Mouse (Mus musculus) hindbrain, embryonic 10.5 days (tissue): ENCODE results near the gene Tmsb10. TPM values are rescaled to one million over a fixed set of nuclear protein-coding genes. Genes with fewer than 3 reads are reported as not detected.
A peak's percentile ranks its signal among the peaks of the same experiment; 100 is the strongest.

ENCODE experiments used
- DNase-seq: peaks from one replicate; pipeline ENCODE4 v3.0.0-alpha.2; 2017; ENCODE audit warnings: low spot score
- H3K27ac ChIP-seq: fragments of 300-500 bp; sonication (generic); 2 replicates; pipeline ENCODE4 v1.5.1; 2016; ENCODE audit warnings: mild to moderate bottlenecking, moderate library complexity
- H3K27me3 ChIP-seq: fragments of 300-500 bp; sonication (generic); 2 replicates; pipeline ENCODE4 v1.6.1; 2016; ENCODE audit warnings: mild to moderate bottlenecking; ENCODE audit not compliant: poor library complexity, insufficient read depth, severe bottlenecking
- H3K36me3 ChIP-seq: fragments of 300-500 bp; sonication (generic); 2 replicates; pipeline ENCODE4 v1.6.1; 2016; ENCODE audit warnings: mild to moderate bottlenecking, moderate library complexity
- H3K4me1 ChIP-seq: fragments of 300-500 bp; sonication (generic); replicated peaks from 2 replicates; pipeline ENCODE4 v1.6.1; 2016; ENCODE audit warnings: mild to moderate bottlenecking
- H3K4me3 ChIP-seq: fragments of 300-500 bp; sonication (generic); 2 replicates; pipeline ENCODE4 v1.5.1; 2016; ENCODE audit warnings: mild to moderate bottlenecking, moderate library complexity
- H3K9me3 ChIP-seq: fragments of 300-500 bp; sonication (generic); 2 replicates; pipeline ENCODE4 v1.6.1; 2016; ENCODE audit warnings: mild to moderate bottlenecking, moderate library complexity
- WGBS: fragments of 180-500 bp; shearing (Covaris S2); methylation state at CpG from one replicate; pipeline ENCODE4 v1.1.7; 2016; 5-methylcytosine and 5-hydroxymethylcytosine counted together
- polyA plus RNA-seq: library from polyadenylated mRNA; unstranded; fragments of >200 nt; fragmentation: Nextera tagmentation; extraction: Ambion mirVana; gene quantifications from 2 replicates; pipeline ENCODE4 v1.2.1, GENCODE M21; 2016

Tmsb10 gene
- polyA plus RNA-seq = 3,283 and 4,408 TPM in 2 replicates

- peaks cover 35% of the 10 kb centered on the region for H3K4me1 ChIP-seq
- H3K27ac ChIP-seq = peak within 1 kb of the TSS; percentile 98
- under 1% methylated on average over 19 of the region's 19 CpGs for WGBS
- no peaks in the 10 kb centered on the region for H3K9me3 ChIP-seq
- H3K36me3 ChIP-seq = no peaks in the 10 kb centered on the region
- H3K27me3 ChIP-seq = no peaks in the 10 kb centered on the region
- no peak for DNase-seq
- peak within 1 kb of the TSS; percentile 95 for H3K4me3 ChIP-seq
Observed at GRCm38 (mm10) chr6:72958662-72959071, at the start of gene Tmsb10. Gene Tmsb10 (minus strand): TSS chr6:72958748.

DNA sequence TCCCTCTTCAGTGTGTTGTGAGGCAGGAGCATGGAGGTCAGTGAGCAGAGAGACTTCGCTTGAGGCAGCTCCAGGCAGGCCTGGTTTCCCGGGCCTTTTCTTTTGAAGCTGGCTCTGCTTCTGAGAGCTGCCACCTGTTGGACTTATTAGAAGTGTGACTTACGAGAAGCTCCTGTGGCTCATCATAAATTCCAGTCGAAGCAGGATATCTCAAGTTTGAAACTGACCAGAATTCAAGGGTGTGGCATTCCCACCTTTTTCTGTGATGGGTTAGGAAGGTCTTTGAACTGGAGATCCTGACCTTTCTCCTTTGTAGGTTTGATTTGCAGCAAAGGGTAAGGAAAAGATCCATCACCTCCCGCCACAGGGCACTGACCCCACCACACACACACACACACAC lies 45.1 kb upstream of the Tmsb10 start:
- Histone ChIP-seq H3K9me3 (no peaks in the 10 kb centered on the region), H3K36me3 (no peaks in the 10 kb centered on the region), H3K27ac (no peak overlapping the region), H3K4me3 (no peak overlapping the region), H3K4me1 (no peaks in the 10 kb centered on the region), H3K27me3 (no peaks in the 10 kb centered on the region)
- WGBS = 78% methylated on average over 5 of the region's 5 CpGs
- DNase-seq = no peak

GRCm38 (mm10) chr6:73002391-73002790 lies 43.8 kb upstream of the Tmsb10 start:
- Histone ChIP-seq H3K4me3 (no peak overlapping the region), H3K36me3 (no peaks in the 10 kb centered on the region), H3K4me1 (no peaks in the 10 kb centered on the region), H3K27me3 (no peaks in the 10 kb centered on the region), H3K27ac (no peak overlapping the region), H3K9me3 (no peaks in the 10 kb centered on the region)
- no peak for DNase-seq
- 42% methylated on average over 1 of the region's 1 CpGs for WGBS

DNA sequence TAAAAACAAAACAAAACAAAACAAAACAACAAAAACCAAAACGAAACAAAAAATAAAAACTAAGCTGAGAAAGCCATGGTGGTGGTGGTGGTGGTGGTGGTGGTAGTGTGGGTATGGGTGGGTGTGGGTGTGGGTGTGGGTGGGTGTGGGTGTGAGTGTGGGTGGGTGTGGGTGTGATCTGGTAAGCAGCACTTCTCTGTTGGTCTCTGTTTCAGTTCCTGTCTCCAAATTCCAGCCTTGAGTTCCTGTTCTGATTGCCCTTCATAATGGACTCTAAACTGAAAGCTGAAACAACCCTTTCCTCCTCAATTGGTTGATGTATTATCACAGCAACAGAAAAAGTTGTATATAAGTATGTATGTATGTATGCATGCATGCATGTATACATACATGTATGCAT lies 40.3 kb upstream of the Tmsb10 start:
- no peaks in the 10 kb centered on the region for H3K27me3 ChIP-seq
- no peak for DNase-seq
- no peak overlapping the region for H3K27ac ChIP-seq
- 0 out of 2 replicates have a peak, but pooled peaks cover 3% of the 10 kb centered on the region for H3K4me1 ChIP-seq
- H3K36me3 ChIP-seq = no peaks in the 10 kb centered on the region
- no peak overlapping the region for H3K4me3 ChIP-seq
- H3K9me3 ChIP-seq = no peaks in the 10 kb centered on the region
- 85% methylated on average over 1 of the region's 1 CpGs for WGBS

DNA sequence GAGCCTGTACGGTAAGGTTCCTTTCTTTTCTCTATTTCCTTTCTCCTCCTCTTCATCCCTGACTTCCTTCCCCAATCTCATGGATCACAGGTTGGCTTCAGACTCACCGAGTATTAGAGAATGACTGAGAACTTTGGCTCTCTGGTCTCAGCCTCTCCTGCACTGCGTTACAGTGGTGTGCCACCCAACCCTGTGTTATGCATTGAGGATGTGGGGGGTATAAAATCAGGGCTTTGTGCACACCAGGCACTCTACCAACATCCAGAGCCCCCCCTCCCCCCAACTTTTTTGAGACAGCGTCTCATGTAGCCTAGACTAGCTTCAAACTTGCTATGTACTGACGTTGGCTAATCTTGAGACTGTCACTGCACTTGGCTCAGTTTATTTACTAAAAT lies 35.1 kb upstream of the Tmsb10 start:
- Histone ChIP-seq H3K27me3 (no peaks in the 10 kb centered on the region), H3K36me3 (no peaks in the 10 kb centered on the region), H3K4me1 (0 out of 2 replicates have a peak, but pooled peaks cover 3% of the 10 kb centered on the region), H3K4me3 (no peak overlapping the region), H3K9me3 (no peaks in the 10 kb centered on the region), H3K27ac (no peak overlapping the region)
- DNase-seq = no peak
- 91% methylated on average over 5 of the region's 5 CpGs for WGBS

GRCm38 (mm10) chr6:72993054-72993687 lies 34.6 kb upstream of the Tmsb10 start:
- WGBS = 71% methylated on average over 8 of the region's 8 CpGs
- no peak overlapping the region for H3K4me3 ChIP-seq
- H3K27me3 ChIP-seq = no peaks in the 10 kb centered on the region
- H3K9me3 ChIP-seq = no peaks in the 10 kb centered on the region
- H3K36me3 ChIP-seq = no peaks in the 10 kb centered on the region
- no peak overlapping the region for H3K27ac ChIP-seq
- H3K4me1 ChIP-seq = 0 out of 2 replicates have a peak, but pooled peaks cover 3% of the 10 kb centered on the region
- DNase-seq = no peak

DNA sequence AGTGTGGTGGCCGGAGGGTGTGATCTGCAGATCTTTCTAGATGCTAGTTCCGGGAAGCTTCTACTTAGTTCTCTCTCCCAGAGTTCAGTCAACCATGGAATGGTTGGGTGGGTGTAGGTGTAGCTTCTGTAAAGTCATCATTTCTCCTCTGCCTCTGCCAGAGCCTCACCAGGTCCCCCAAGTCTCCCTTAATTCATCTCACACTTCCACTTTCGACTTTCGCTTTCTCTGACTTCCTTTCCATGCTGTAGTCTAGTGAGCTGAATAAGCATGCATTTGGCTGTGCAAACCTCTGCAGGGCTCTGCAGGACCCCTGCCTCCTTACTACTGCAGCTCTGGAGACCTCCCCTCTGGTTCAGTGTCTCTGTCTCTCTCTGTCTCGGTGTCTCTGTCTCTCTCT lies 31.7 kb upstream of the Tmsb10 start:
- 86% methylated on average over 5 of the region's 5 CpGs for WGBS
- Histone ChIP-seq H3K9me3 (no peaks in the 10 kb centered on the region), H3K27me3 (no peaks in the 10 kb centered on the region), H3K36me3 (no peaks in the 10 kb centered on the region), H3K27ac (no peak overlapping the region), H3K4me1 (0 out of 2 replicates have a peak, but pooled peaks cover 2% of the 10 kb centered on the region), H3K4me3 (no peak overlapping the region)
- DNase-seq = no peak

- H3K27ac ChIP-seq = no peak overlapping the region
- no peaks in the 10 kb centered on the region for H3K9me3 ChIP-seq
- 0 out of 2 replicates have a peak, but pooled peaks cover 1% of the 10 kb centered on the region for H3K27me3 ChIP-seq
- 43% methylated on average over 7 of the region's 7 CpGs for WGBS
- H3K4me1 ChIP-seq = no peaks in the 10 kb centered on the region
- DNase-seq = peak; percentile 11
- H3K4me3 ChIP-seq = no peak overlapping the region
- H3K36me3 ChIP-seq = no peaks in the 10 kb centered on the region
Observed at GRCm38 (mm10) chr6:72989028-72989736, 30.6 kb upstream of the Tmsb10 start.

DNA sequence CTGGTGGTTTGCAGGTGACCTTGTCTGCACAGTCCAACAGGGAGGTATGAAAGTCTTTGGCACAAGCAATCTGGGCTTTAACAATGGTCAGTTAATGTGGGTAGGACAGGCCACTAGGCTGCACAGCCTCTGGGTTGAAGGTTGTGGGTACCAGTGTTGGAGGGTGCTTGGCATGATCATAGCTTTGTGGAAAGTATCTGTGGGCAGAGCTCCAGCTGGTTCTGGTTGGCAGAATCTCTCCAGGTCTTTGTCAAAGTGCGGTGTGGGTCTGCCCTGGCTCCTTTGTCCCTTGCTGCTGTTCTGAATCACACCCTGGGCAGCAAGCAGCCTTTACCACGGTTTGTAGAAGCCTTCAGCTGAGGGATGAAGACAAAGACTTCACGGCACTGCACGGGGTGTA lies 24.0 kb upstream of the Tmsb10 start:
- H3K36me3 ChIP-seq = no peaks in the 10 kb centered on the region
- peak overlapping the region; percentile 40; the same call in 1 of the 2 replicates for H3K27ac ChIP-seq
- 0 out of 2 replicates have a peak, but pooled peaks cover 3% of the 10 kb centered on the region for H3K27me3 ChIP-seq
- H3K9me3 ChIP-seq = no peaks in the 10 kb centered on the region
- no peak for DNase-seq
- 64% methylated on average over 4 of the region's 4 CpGs for WGBS
- H3K4me1 ChIP-seq = 0 out of 2 replicates have a peak, but pooled peaks cover 8% of the 10 kb centered on the region
- no peak overlapping the region for H3K4me3 ChIP-seq

- Histone ChIP-seq H3K4me1 (0 out of 2 replicates have a peak, but pooled peaks cover 8% of the 10 kb centered on the region), H3K9me3 (no peaks in the 10 kb centered on the region), H3K36me3 (no peaks in the 10 kb centered on the region), H3K4me3 (no peak overlapping the region), H3K27ac (no peak overlapping the region), H3K27me3 (0 out of 2 replicates have a peak, but pooled peaks cover 3% of the 10 kb centered on the region)
- WGBS = 78% methylated on average over 6 of the region's 6 CpGs
- no peak for DNase-seq
Observed at GRCm38 (mm10) chr6:72981851-72982250, 23.3 kb upstream of the Tmsb10 start.

DNA sequence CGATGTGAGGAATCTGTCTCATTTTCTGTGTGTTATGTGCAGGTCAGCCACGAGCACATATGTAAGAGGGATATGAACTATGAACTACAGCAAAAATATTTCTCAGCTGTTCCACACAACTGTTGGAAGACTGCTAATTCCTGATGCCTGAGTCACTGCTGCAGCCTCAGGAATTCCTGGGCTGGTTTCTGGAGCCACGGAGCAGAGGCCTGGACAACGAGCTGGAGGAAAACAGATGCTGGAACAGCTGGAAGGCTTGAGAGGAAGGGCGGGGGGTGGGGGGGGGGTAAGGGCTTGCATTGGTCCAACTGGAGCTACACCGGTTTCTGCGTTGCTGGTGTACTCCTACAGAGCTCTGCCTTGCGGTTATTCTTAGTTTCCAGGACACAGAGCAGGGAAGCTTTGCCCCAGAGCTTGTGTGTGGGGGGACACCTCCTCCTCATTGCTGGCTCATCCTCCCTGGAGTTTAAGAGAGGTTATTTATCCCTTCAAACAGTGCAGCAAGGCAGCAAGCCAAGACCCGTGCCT lies 22.6 kb upstream of the Tmsb10 start:
- H3K9me3 ChIP-seq = no peaks in the 10 kb centered on the region
- H3K27ac ChIP-seq = no peak overlapping the region
- no peaks in the 10 kb centered on the region for H3K36me3 ChIP-seq
- H3K27me3 ChIP-seq = 0 out of 2 replicates have a peak, but pooled peaks cover 3% of the 10 kb centered on the region
- H3K4me1 ChIP-seq = 0 out of 2 replicates have a peak, but pooled peaks cover 8% of the 10 kb centered on the region
- 47% methylated on average over 9 of the region's 9 CpGs for WGBS
- H3K4me3 ChIP-seq = no peak overlapping the region
- peak; percentile 36 for DNase-seq

GRCm38 (mm10) chr6:72976866-72977265 lies 18.3 kb upstream of the Tmsb10 start:
- Histone ChIP-seq H3K4me1 (0 out of 2 replicates have a peak, but pooled peaks cover 8% of the 10 kb centered on the region), H3K36me3 (no peaks in the 10 kb centered on the region), H3K9me3 (no peaks in the 10 kb centered on the region), H3K27me3 (no peaks in the 10 kb centered on the region), H3K4me3 (no peak overlapping the region), H3K27ac (no peak overlapping the region)
- WGBS = 85% methylated on average over 2 of the region's 2 CpGs
- no peak for DNase-seq

DNA sequence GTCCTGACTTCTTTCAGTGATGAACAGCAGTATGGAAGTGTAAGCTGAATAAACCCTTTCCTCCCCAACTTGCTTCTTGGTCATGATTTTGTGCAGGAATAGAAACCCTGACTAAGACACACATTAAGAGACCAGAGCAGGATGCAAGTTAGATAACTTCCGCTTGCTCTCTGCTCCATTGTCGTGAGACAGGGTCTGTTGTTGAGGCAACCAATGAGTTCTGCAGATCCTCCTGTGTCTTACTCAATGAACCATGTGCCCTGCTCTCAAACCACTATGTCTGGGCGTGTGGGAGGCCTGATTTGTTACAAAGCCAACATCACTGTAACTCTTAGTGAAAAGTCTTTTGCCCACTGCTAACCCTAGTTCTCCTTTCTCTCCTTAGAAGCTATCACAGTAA lies 12.5 kb upstream of the Tmsb10 start:
- Histone ChIP-seq H3K27me3 (no peaks in the 10 kb centered on the region), H3K36me3 (no peaks in the 10 kb centered on the region), H3K4me1 (peaks cover 8% of the 10 kb centered on the region; the same call in 1 of the 2 replicates), H3K9me3 (no peaks in the 10 kb centered on the region), H3K27ac (no peak overlapping the region), H3K4me3 (no peak overlapping the region)
- no peak for DNase-seq
- 77% methylated on average over 3 of the region's 3 CpGs for WGBS
